Mouse (Mus musculus) gonadal fat pad, adult 2 months (tissue): ENCODE measurements around the gene Arpc3. TPM values are rescaled to one million over a fixed set of nuclear protein-coding genes. Genes with fewer than 3 reads are reported as not detected.
A peak's percentile ranks its signal among the peaks of the same experiment; 100 is the strongest.

ENCODE experiments used
- DNase-seq: peaks from one replicate; pipeline ENCODE4 v3.0.0-alpha.2; 2012; ENCODE audit warnings: low read depth
- polyA plus RNA-seq: library from polyadenylated mRNA; depleted of rRNA; stranded (reverse); fragments of >200 nt; gene quantifications from 2 replicates; pipeline ENCODE4 v1.2.3, GENCODE M21; 2012; rRNA removed

Gene Arpc3
- 188 and 195 TPM in 2 replicates for polyA plus RNA-seq

DNA sequence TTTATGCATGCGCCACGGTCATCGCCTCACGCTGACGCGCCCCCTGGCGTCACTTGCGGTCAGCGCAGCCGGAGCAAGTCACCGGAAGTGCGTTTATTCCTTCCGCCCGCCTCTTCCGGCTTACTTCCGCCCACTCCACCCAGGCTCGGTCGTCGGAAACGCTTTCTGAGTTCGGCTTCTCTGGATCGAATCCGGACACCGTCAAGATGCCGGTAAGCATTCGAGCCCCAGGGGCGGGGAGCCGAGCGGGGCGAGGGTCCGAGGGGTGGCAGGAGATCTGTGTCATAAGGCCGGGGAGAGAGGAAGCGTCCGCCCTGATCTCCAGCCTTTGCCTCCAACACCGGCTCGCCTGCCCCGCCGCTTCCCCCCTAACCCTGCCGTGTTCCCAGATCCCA is at the start of gene Arpc3:
Arpc3 (plus strand) TSS at position 93 of the 395 bp plus-strand sequence.
- peak; percentile 34 for DNase-seq

DNA sequence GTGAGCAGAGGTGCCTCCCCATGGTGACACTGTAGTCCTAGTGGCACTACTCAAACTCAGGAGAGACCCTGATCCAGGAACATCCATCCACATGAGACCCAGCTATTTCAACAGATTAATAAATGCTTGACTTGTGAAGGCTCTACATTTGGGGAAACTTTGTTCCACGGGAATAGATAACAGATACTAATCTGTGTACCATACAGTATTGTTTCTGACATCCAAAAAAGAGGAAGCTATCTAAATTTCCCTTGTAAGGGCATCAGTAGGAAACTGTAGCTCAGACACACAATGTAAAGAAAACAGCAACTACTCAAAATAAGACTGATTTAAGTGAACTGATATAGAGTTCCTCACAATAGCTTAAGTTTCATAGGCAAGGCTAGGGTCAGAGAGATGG is 48.8 kb upstream of the Arpc3 start:
- no peak for DNase-seq

DNA sequence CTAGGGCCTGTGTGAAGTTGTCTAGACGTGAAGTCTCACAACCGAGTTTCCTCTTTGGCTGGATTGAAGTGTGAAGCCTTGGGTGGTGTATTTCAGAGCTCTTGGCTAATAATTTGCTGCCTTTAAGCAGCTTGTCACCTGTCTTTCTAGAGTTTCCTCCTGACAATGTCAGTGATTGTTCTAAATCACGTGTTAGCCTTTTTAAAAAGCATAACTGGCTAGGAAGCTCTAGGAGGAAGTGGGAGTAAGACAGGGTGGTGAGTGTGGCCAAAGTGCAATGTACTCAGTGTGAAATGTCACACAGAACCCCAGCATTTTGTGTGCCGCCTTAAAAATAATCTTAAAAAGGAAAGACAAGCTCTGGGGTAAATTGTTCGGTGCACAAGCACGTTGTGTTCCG is 47.9 kb upstream of the Arpc3 start:
- no peak for DNase-seq

DNA sequence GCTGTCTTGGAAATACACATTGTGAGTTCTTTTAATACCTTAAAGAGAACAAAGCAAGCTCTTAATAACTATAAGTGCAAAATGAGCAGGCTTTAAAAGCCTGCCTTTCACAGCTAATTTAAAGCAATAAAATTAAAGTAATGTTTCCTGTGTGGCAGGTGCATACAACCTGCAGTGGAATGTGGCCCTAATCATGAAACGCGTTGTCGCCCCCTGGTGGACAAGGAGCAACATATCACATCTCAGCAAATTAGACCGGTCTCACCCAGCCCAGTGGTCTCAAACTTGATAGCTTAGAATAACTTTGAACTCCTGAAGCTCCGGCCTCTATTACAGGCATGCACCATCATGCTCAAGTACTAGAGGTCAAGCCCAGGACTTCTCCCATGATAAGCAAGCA is 47.4 kb upstream of the Arpc3 start:
- no peak for DNase-seq

DNA sequence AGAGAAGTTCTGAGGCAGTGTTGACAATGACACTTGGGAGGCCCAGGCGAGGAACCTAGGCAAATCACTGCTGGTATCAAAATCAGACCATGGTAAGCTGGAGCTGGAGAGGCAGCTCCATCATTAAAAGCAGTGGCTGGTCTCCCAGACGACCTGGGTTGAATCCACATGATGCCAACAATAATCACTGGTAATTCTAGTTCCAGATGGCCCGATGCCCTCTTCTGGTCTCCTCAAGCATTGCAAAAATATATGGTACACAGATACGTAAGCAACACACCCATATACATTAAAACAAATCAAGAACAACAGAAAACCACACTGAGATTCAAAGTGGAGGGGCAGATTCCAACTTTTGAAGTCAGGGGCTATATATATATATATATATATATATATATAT is 45.9 kb upstream of the Arpc3 start:
- no peak for DNase-seq

DNA sequence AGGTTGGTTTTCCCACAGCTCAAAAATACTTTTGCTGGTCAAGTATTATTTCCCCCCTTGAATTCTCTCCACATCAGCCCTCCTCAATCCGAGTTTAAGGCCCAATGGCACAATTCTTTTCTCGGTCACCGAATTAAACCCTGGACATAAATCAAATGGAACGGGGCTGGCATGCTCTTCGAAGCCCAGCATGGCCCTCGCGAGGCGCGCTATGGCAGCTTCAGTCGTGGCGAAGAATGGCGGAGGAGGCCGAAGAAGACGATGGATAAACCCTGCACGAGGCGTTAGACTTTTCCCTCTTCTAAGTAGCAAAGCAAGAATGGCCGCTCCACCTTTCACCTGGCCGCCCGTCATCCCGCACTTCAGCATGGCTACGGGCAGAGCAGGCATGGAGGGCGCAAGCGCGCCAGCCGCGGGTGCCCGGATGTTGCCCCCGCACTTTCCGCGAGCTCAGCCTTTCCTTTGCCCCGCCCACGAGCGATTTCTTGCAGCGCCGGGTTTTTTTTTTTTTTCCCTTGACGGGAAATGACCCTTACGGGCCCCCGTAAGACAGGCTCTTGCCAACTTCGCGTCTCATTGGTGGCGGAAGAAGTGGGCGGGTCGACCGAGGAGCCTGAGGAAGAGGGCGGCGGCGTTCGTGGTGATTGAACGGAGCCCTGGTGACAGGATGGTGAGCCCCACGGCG is 37.7 kb upstream of the Arpc3 start, which contains the start of the genes Rad9b and Vps29:
Rad9b (minus strand) TSS at position 427 of the 685 bp plus-strand sequence.
Vps29 (plus strand) TSS at position 563 of the 685 bp plus-strand sequence.
- DNase-seq: peak; percentile 93

DNA sequence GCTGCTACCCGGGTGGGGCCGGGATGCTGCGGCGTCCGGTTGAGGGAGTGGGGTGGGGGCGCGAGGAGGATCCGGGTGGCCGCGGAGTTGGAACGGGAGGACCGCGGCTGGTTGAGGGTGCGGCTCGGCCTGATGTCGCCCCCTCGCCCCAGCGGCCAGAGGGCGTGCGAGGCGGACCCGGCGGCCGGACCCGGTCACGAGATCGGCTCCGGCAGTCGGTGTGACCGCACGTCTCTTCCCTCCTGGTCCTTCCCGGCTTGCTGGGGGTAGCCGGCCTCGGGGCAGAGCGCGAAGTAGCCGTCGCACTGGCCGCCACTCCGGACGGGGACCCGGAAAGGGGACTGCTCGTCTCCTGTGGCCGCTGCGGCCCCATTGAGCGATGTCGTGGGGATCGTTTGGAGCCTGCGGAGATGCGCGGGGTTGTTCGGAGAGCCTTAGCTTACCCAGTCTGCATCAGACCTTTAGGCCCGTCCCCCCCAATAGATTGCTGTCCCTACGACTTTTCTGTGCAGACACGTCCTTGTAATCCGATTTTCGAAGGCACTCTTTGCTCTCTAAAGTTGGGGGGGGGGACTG is 37.1 kb upstream of the Arpc3 start:
- DNase-seq: no peak

DNA sequence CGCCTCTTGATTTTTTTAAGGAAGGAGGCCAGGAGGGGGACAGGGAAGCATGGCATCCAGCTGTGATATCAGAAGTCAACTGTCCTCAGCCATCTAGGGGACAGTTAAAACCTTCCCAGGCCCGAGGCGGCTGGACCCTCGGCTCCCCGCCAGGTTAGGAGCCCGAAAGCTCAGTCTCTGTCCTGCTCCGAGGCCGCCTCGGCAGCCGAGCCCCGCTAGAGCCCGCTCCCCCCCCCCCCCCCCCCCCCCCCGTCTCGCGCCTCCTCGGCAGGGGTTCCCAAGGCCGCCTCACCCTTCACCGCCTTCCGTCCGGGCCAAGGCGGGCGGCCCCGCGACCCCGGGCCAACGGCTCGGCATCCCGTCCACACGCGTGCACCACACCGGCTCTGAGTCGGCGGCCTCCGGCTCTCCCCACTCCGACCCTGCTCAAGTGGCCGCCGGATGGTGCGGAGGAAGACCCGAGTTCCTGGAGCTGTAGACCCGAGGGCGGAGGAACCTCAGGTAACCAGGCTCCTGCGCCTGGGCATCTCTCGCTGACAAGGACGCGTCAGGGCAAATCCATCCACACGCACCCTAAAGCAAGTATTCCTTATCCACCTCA is 20.0 kb upstream of the Arpc3 start, which contains the start of gene Gpn3:
Gpn3 (plus strand) TSS at position 286 of the 601 bp plus-strand sequence.
- no peak for DNase-seq

DNA sequence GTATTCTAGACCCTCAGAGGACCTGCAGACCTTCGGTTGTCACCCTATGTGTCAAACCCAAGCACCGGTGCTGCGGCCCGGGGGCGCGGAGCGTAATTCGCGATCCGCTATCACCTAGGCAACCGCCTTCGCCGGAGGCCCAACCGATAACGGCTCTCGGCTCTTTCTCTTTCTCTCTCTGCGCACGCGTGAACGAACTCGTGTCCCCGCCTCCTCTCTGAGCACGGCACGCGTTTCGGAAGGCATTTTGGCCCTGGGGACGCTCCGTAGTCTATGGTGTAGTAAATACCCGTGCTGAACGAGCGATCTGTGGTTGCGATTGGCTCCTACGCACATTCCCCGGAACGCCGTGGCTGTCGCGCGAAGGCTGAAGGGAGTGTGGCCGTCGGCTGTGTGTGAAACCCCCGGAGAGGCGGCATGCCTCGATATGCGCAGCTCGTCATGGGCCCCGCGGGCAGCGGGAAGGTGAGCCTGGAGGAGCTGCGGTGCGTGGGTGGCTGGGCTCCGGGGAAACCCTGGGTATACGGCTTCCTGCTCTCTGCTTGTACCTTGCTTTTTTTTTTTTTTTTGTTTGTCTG is 19.4 kb upstream of the Arpc3 start, which contains the start of gene Fam216a:
Fam216a (minus strand) TSS at position 173 of the 578 bp plus-strand sequence.
- peak; percentile 83 for DNase-seq

DNA sequence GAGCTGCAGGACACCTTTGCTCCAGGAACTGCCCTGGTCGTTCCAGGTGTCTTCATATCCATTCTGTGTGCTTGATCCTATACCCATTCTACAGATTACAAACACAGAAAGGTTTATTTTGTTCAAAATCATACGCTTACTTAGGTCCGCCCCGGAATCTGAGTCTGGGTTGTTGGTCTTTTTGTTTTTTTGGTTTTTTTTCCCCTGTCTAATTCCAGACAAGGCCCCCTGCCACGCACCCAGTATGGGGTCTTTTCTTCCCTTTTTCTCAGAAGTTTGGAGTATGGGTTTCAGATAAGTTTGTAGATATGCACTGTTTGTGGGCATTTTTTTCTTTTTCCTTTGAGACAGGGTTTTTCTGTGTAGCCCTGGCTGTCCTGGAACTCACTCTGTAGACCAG is 18.8 kb upstream of the Arpc3 start:
- DNase-seq: no peak

DNA sequence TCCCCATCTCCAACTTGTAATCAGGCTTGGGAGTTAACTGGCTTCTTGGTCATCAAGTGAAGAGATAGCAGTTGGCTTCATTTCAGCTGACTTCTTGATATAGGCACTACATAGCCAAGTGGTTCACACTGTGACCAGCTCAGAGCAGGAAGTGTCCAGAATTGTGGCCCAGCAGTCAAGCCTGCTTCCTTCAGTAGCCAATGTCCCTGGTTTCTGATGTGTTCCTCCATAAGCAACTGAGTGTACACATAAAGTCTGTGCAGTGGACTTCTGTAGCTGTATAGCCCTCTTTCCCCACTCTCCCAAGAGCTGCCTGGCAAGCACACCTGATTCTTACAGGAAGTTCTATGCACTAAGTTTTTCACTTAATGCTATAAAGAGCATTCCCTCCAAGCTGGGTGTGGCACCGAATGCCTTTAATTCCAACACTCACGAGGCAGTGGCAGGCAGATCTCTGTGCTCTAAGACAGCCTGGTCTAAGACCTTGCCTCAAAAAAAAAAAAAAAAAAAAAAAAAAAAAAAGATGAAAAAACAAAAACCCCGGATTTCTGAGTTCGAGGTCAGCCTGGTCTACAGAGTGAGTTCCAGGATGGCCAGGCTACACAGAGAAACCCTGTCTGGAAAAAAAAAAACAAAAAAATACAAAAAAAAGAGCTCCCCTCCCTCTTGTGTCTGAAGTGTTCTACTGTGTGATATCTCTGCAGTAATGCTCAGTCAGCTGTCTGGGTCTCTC is 14.4 kb upstream of the Arpc3 start:
- DNase-seq: no peak

DNA sequence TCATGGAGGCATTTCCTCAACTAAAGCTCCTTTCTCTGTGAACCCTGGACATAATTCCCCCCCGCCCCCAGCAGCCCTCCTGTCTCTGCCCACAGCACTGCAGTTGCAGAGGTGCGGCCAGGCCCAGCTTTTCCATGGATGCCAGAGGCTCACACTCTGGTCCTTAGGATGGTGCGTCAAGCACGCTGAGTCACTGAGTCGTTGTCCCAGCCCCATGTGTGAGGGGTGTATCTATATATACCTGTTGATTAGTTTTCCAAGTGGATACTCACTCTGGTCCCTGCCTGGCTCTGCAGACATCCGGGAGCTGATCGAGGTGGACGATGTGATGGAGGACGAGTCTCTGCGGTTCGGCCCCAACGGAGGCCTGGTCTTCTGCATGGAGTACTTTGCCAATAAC is 13.5 kb upstream of the Arpc3 start:
- DNase-seq: no peak

DNA sequence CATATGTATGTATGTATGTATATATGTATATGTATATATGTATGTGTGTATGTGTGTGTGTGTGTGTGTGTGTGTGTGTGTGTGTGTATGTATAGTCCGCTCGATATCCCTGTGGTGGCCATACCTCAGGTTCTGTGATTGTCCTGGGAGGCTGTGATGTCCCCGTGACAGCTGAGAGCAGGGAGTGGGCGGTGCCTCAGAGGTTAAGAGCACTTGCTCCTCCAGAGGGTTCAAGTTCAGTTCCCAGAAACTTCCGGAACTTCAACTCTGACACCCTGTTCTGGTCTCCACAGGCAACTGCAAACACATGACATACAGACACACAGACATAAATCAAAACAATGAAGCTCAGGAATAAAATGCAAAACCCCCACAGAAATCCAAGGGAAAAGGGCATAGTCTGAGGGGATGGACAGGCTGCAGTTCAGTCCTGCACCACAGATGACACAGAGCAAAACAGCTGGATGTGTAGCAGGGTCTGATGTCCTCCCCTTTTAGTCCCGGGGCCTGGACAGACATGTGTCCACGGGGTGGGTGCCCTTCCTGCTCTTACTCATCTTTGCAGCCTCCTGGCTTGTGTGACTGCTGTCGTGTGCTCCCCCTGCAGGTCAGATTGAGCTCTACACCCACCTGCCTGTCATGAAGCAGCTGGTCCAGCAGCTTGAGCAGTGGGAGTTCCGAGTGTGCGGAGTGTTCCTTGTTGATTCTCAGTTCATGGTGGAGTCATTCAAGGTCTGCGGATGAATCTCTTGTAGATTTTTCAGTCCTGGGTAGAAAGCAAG is 12.1 kb upstream of the Arpc3 start:
- DNase-seq: no peak

DNA sequence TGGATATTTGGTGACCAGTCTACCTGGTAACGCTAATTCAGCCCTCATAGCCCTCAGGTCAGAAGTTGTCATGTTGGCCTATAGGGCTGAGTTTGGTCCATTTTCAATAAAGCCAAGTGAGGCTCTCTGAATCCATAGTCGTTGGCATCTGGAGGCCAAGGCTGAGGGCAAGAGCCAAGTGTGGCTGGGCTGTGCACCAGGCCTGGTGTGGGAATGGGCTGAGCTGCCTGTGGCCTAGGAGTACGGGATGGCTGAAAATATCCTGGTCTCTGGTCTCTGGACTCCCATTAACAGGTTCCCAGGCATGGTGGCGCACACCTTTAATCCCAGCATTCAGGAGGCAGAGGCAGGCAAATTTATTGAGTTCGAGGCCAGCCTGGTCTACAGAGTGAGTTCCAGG is 1.7 kb upstream of the Arpc3 start:
- no peak for DNase-seq

DNA sequence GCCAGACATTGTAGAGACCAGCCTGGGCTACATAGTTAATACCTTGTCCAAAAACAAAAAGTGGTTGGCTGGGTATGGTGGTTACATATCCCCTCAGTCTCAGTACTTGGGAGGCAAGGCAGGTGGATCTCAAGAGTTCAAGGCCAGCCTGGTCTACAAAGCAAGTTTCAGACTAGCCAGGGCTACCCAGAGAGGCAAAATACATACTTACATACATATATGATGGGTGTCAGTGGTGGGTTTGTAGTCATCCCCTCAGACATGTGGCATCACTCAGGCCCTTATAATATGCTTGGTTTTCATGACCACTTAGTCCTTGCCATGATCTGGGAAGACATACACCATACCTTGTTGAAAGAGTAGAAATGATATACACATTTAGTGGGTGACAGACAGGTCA is 1.0 kb upstream of the Arpc3 start:
- no peak for DNase-seq

DNA sequence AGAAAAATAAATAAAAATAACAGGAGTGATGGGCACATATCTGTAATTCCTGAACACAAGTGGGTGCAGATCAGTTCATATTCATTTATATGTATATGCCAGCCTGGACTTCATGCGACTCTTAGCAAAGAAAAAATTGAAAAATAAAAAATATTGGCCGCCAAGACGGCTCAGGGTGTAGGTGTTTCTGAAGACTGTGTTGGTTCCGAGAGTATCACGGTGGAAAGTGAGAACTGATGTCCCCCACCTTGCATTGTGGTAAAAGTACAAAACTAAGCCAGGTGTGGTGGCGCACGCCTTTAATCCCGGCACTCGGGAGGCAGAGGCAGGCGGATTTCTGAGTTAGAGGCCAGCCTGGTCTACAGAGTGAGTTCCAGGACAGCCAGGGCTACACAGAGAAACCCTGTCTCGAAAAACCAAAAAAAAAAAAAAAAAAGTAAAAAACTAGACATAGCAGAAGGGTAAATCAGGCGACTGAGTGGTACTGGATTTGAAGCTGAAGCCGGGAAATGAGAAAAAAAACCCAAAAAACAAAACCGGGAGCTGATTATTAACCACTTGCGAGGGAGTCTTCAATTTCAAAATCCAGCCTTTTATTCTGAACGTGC is 396 bp upstream of the Arpc3 start:
- DNase-seq: no peak

DNA sequence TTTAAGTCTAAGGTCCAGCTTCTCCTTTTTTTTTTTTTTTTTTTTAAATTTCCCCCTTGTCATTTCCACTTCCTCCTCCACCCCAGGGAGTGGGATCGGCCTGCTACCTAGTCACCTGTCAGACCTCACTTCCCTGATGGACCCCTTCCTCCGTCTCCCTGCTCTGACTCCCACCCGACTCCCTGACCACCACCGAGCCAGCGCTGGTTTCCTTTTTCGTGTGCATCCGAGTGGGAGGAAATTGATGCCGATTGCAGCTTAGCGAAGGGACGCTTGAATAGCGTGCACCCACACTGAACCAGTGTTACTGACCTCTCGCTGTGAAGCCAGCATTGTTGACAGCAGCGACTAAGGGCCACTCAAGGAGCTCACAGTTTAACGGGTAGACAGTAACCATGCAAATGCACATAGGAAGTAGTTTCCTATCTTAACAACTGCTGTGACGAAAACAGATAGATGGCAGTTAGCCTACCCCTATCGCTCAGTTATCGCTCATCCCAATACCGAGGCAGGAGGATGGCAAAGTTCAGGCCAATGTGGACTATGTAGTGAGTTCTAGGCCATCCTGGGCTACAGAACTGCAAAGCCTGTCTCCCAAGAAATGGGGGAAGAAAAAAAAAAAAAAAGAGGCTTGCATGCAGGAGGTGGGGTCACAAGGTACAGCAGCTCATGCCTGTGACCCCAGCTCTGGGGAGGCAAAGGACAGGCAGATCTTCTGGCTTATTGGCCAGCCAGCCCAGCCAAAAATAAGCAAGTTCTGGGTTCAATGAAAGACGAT is 738 bp downstream of the Arpc3 start:
- no peak for DNase-seq

DNA sequence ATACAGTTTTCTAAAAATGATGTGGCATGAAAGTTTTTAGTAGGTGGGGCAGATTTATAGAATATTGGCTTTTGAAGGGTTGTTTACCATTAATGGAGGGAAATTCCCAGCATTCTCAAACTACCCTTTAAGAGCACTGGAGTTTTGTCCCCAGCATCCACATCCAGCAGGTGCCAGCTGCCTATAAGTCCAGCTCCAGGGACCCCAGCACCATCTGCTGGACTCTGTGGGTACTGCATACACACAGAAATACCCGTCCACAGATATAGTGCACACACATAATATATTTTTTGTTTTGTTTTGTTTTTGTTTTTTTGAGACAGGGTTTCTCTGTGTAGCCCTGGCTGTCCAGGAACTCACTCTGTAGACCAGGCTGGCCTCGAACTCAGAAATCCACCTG is 2.2 kb downstream of the Arpc3 start:
- DNase-seq: no peak

DNA sequence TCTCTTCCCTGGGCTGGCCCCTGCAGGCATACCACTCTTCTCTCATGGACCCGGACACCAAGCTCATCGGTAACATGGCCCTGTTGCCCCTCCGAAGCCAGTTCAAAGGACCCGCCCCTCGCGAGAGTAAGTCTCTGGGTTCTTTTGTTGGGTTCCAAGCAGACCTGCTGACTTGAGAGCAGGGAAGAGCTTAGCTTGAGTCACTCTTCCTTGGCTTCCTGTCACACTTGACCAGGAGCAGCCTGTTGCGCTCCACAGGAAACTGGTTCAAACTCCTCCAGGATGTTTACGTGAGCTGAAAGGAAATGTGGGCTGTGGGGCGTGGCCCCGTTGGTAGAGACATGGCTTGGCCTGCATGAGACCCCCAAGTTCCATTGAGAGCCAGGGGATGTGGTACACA is 5.1 kb downstream of the Arpc3 start:
- no peak for DNase-seq

DNA sequence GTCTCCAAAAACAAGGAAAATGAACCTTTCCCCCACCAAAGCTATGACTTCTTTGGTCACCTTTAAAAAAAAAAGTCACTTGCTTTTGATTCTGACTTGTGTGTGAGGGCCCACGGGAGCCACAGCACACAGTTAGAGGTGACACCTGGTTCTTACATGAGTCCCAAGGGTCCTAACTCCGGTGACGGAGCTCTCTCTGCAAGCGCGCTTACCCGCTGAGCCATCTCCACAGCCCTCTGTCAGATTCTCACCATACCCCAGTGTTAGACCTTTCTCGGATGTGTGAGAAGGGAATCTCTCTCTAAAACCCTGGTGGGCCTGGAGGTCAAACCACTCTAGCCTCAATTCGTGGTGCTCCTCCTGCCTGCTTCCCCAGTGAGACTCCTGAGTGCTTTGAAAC is 5.8 kb downstream of the Arpc3 start:
- no peak for DNase-seq
